Mouse (Mus musculus) kidney, postnatal 4 days (tissue): ENCODE results near the gene Zmym2.

Experiments
- DNase-seq, 2 experiments: peaks; one replicate each; pipeline ENCODE4 v3.0.0; 2021; ENCODE audit warnings: mixed read lengths in 2 of 2

The Zmym2 gene

GRCm38 (mm10) chr14:56935481-56935880 lies 49.0 kb downstream of the Zmym2 start:
- no peak for DNase-seq

- DNase-seq: no peak
Observed at GRCm38 (mm10) chr14:56939903-56940302, 53.5 kb downstream of the Zmym2 start.

GRCm38 (mm10) chr14:56952928-56953327 lies 66.5 kb downstream of the Zmym2 start:
- DNase-seq: no peak

GRCm38 (mm10) chr14:56954393-56954792 lies 67.9 kb downstream of the Zmym2 start:
- no peak for DNase-seq

GRCm38 (mm10) chr14:56963969-56964734 lies 77.7 kb downstream of the Zmym2 start:
- no peak for DNase-seq

- DNase-seq: no peak
Observed at GRCm38 (mm10) chr14:56969653-56970052, 83.2 kb downstream of the Zmym2 start.

- no peak for DNase-seq
Observed at GRCm38 (mm10) chr14:56970160-56970559, 83.7 kb downstream of the Zmym2 start.

GRCm38 (mm10) chr14:56978045-56978655 lies 91.7 kb downstream of the Zmym2 start:
- DNase-seq: no peak

GRCm38 (mm10) chr14:56988621-56989020 lies 102.2 kb downstream of the Zmym2 start:
- DNase-seq: no peak
